Mouse (Mus musculus): Measurements from ENCODE around the gene Mustn1.

DNA sequence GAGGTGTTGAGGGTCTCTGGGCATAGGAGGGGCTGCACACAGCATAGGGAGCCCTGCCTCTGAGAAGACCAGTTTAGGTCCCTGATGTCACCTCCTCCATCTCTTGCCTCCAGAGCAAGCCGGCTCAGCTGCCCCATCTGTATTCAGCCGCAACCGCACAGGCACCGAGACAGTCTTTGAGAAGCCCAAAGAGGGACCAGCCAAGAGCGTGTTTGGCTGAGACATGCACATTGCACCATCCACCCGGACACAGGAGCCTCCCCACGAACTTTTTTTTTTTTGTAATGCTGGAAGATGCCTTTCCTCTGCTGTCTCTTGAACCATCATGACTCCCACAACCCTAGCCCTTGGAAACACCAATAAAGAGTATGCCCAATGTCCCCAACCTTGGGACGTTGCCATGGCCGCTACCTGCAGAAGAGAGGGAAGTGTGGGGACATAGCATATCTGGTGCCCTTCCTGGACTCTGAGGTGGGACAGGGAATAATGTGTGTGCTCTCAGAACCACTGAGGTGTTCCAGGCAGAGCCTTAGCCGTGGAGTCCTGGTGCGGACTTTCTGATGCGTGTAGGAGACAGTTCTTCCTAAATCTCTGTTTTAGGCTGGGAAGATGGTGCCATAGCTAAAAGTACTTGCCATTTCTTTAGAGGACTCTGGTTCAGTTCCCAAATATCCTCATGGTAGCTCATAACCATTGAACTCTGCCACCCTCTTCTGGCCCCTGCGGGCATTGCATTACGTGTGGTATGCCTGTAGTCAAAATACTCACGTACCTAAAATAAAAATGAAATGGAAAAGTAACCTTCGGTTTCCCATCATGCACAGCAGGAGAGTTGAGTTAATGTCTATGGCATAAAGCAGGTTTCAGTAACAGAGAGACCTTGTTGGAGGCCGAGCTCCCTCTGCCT lies 2.1 kb downstream of the Mustn1 start:
- TF ChIP-seq CTCF (IDR thresholded peaks at IDR 0.05; ENCODE audit: low read depth, low read length) (peak; percentile 58; the same call in 1 of the 2 replicates), POLR2AphosphoS5 (IDR thresholded peaks at IDR 0.05; ENCODE audit: insufficient replicate concordance, low read depth, low read length) (no peak), GATA1 (IDR thresholded peaks at IDR 0.05; ENCODE audit: borderline replicate concordance, low read length) (no peak), TAL1 (conservative IDR thresholded peaks at IDR 0.05; ENCODE audit: low read depth, low read length) (no peak), GATA2 (IDR thresholded peaks at IDR 0.05; ENCODE audit: borderline replicate concordance, low read depth, low read length) (no peak)
